Mouse (Mus musculus) liver, embryonic 14.5 days (tissue): ENCODE data around the gene 4933414I15Rik.

Experiments
- CTCF ChIP-seq: IDR thresholded peaks from 2 replicates; pipeline ENCODE4 v1.5.1; 2016; ENCODE audit warnings: antibody characterized with exemption, low read depth, control low read depth
- EP300 ChIP-seq: IDR thresholded peaks from 2 replicates; pipeline ENCODE4 v1.6.1; 2016; ENCODE audit warnings: antibody characterized with exemption, low read depth

DNA sequence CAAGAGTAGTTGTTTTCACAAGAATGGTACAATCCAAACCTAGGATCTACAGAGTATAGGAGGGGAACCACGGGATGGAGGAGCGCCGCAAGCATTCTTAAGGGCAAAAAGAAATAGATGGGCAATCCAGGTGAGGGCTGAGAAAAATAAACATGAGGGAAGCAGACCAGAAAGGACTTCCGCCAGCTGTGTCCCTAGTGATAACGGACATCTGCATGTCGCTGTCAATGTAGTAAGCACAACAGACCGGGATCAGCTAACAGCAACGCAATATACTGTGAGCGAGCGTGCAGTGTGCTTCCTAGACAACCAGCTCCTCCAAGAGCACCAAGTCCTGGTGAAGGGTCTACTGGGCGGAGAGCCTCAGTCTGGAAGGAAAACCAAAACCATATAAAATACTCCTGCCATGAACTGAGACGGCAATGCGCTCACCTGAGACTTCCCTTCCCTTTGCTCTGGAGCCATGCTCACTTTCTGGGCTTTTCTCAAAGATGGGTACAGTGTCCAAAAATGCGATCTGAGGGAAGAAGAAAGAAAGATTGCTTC lies 13.0 kb downstream of the 4933414I15Rik start:
- no peak for TF ChIP-seq CTCF
- no peak for TF ChIP-seq EP300
